Comparison of ENCODE assay signal across 23 mouse cellular contexts in genomic region chr8:118796491-118796890, GRCm38 (mm10).
"Had no signal": no experiment of that assay in that cellular context is flagged by ENCODE, and none has a peak within 500 bp of the region (broad histone marks: within the 10 kb centered on the region; RNA-seq: fewer than 3 reads in every experiment).

No protein-coding gene starts in this region.

- H3K4me1 ChIP-seq: heart, embryonic 13.5 days; heart, embryonic 15.5 days; hindbrain, embryonic 12.5 days; intestine, embryonic 15.5 days; limb, embryonic 13.5 days; limb, embryonic 15.5 days; liver, embryonic 12.5 days had no signal

- H3K27ac ChIP-seq: heart, adult 2 months; heart, embryonic 13.5 days; heart, embryonic 15.5 days; hindbrain, embryonic 10.5 days; hindbrain, embryonic 12.5 days; hindbrain, embryonic 14.5 days; intestine, embryonic 15.5 days; layer of hippocampus, adult 2 months; limb, embryonic 13.5 days; limb, embryonic 15.5 days; liver, embryonic 12.5 days; liver, embryonic 14.5 days had no signal

- H3K27me3 ChIP-seq: heart, embryonic 15.5 days; hindbrain, embryonic 12.5 days; intestine, embryonic 15.5 days; limb, embryonic 13.5 days; limb, embryonic 15.5 days; liver, embryonic 12.5 days had no signal

- H3K9ac ChIP-seq: heart, embryonic 13.5 days; heart, embryonic 15.5 days; hindbrain, embryonic 12.5 days; hindbrain, embryonic 14.5 days; intestine, embryonic 15.5 days; limb, embryonic 13.5 days; limb, embryonic 15.5 days; liver, embryonic 12.5 days; liver, embryonic 14.5 days had no signal

- H3K4me3 ChIP-seq: heart, adult 2 months; heart, embryonic 13.5 days; heart, embryonic 15.5 days; hindbrain, embryonic 10.5 days; hindbrain, embryonic 12.5 days; intestine, embryonic 15.5 days; layer of hippocampus, adult 2 months; limb, embryonic 13.5 days; limb, embryonic 15.5 days; liver, embryonic 12.5 days had no signal

- H3K9me3 ChIP-seq: hindbrain, embryonic 12.5 days; intestine, embryonic 15.5 days; limb, embryonic 15.5 days had no signal

- DNase-seq: gastrocnemius, postnatal 14 days; gastrocnemius, postnatal 36 days; heart, adult 11 months; heart, adult 2 months; heart, postnatal 14 days; heart, postnatal 4 days; kidney, adult 18-20 months; kidney, adult 8-10 months; kidney, postnatal 10 days; kidney, postnatal 36 days; layer of hippocampus, postnatal 36 days; left cerebral cortex, postnatal 4 days had no signal

- H3K36me3 ChIP-seq: heart, embryonic 15.5 days; hindbrain, embryonic 10.5 days; hindbrain, embryonic 12.5 days; intestine, embryonic 15.5 days; limb, embryonic 13.5 days; limb, embryonic 15.5 days; liver, embryonic 12.5 days had no signal
